Mouse (Mus musculus) cortical plate, adult 2 months (tissue): ENCODE results near the gene Plekha7. TPM values are rescaled to one million over a fixed set of nuclear protein-coding genes. Genes with fewer than 3 reads are reported as not detected.

Experiments
- H3K27ac ChIP-seq: fragments of 200-500 bp; 2 replicates; pipeline ENCODE4 v1.5.1; 2012; ENCODE audit warnings: low read length, control low read depth, inconsistent platforms; ENCODE audit not compliant: insufficient read depth
- H3K4me1 ChIP-seq: fragments of 200-500 bp; 2 replicates; pipeline ENCODE4 v1.6.1; 2011; ENCODE audit warnings: low read length; ENCODE audit not compliant: control insufficient read depth, insufficient read depth
- H3K4me3 ChIP-seq: fragments of 200-500 bp; 2 replicates; pipeline ENCODE4 v1.5.1; 2011; ENCODE audit warnings: mild to moderate bottlenecking, low read length, control low read depth; ENCODE audit not compliant: insufficient read depth
- CTCF ChIP-seq: fragments of 200-500 bp; IDR thresholded peaks from 2 replicates; pipeline ENCODE4 v1.5.1; 2011; ENCODE audit warnings: mild to moderate bottlenecking, control low read depth, low read length; ENCODE audit not compliant: insufficient read depth; ENCODE audit errors: extremely low read depth
- POLR2A ChIP-seq: fragments of 200-500 bp; IDR thresholded peaks from 2 replicates; pipeline ENCODE4 v1.6.1; 2011; ENCODE audit warnings: mild to moderate bottlenecking, low read length, control low read depth; ENCODE audit not compliant: insufficient read depth; ENCODE audit errors: extremely low read depth
- polyA plus RNA-seq: library from polyadenylated mRNA; depleted of rRNA; stranded (reverse); fragments of >200 nt; gene quantifications from 2 replicates; pipeline ENCODE4 v1.2.3, GENCODE M21; 2012

Gene Plekha7
- polyA plus RNA-seq, 1 experiment = 25.5 TPM

DNA sequence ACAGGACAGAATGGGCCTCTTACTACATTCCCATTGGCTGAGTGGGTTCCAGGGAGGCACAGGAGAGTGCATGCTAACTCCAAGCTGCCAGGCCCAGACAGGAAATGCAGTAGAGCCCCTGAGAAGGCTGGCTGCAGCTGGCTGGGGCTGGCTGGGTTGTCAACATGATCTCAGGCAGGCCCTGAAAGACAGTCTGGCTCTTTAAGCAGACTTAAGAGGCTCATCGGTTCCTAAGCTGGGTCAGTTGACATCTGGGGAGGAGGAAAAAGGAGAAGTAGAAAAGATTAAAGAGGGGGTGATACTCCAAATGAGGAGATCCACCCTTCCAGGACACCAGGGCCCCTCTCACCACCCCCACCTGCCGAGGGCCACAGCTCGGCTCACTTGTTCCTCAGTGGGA is 13.2 kb downstream of the Plekha7 start:
- H3K4me3 ChIP-seq = no peak overlapping the region
- TF ChIP-seq POLR2A (no peak), CTCF (no peak)
- H3K27ac ChIP-seq = no peak overlapping the region

DNA sequence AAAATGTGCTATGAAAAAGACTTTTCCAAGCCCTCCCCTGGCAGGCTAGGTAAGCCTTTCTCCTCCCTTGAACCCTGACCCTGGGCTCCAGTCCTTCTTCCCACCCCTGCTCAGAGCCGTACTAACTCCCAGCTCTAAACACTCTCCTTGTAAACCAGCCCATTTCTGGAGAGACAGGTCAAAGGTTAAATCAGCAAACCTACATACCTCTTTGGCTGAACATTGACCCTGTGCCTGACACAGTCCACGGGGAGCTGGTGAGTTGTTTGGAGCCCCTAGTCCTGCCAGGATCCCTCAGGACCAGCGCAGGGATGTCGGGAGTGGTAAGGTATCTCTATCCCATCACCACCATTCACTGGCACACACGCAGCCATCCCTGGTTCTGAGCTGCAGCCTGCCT is 15.8 kb downstream of the Plekha7 start:
- Histone ChIP-seq H3K27ac (no peak overlapping the region), H3K4me1 (no peaks in the 10 kb centered on the region), H3K4me3 (no peak overlapping the region)
- TF ChIP-seq POLR2A (no peak), CTCF (no peak)

More for the DNA sequence above, 13.2 kb downstream of the Plekha7 start:
- H3K4me1 ChIP-seq = no peaks in the 10 kb centered on the region

DNA sequence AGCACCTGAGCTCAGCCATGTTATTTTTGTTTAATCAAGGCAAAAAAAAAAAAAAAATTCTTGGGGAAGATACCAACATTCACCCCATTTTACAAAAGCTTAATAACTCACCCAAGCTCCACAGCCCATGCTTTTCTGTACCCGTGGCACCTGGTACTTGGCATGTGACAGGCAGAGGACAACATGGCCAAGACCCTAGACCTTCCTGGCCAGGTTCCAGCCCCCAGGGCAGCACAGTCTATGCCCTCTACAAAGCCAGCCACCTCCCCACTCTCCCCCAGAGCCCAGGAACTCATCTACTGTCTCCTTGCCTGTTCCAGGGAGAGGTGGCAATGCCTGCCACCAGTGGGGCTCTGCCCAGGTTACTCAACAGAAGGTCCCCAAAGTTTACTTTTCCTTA is 17.6 kb downstream of the Plekha7 start:
- H3K27ac ChIP-seq = no peak overlapping the region
- H3K4me3 ChIP-seq = no peak overlapping the region
- TF ChIP-seq CTCF (no peak), POLR2A (no peak)
- H3K4me1 ChIP-seq = no peaks in the 10 kb centered on the region

DNA sequence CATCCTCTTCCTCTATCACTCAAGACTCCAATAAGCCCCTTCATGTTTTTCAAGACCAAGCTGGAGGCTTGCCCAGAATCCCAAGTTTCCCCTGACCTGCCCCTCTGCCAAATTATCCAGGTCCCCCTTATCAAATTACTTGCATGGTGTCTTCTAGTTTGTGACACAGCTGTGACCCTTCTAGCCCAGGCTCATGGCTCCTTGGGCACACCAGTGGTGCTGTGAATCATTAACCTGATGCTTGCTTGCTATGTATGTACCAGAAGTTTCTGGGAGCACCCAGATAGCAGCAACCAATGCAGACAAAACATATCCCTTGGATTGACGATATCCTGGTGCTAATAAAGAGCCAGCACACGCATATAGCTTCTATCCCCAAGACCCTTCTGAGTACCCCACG is 19.2 kb downstream of the Plekha7 start:
- Histone ChIP-seq H3K4me3 (no peak overlapping the region), H3K27ac (no peak overlapping the region), H3K4me1 (no peaks in the 10 kb centered on the region)
- no peak for TF ChIP-seq CTCF
- no peak for TF ChIP-seq POLR2A

DNA sequence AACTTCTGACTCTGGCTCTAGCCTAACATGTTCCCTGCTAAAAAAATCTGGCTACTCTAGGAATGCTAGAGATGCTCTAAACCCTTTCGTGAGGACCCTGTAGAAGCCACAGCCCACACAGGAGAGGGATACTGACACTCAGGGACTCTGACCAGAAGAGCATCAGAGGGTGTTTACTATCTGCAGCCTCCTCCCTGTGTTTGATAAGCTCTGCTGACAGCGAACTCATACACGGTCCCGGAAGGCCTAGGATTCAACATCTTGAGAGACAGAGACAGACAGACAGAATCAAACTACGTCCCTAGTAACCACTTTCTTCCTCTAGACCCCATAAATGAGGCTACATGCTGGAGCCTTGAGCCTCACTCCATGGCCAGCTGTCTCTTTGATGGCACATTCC is 20.2 kb downstream of the Plekha7 start:
- no peak for TF ChIP-seq CTCF
- TF ChIP-seq POLR2A = no peak
- no peak overlapping the region for H3K4me3 ChIP-seq
- H3K4me1 ChIP-seq = no peaks in the 10 kb centered on the region
- no peak overlapping the region for H3K27ac ChIP-seq

DNA sequence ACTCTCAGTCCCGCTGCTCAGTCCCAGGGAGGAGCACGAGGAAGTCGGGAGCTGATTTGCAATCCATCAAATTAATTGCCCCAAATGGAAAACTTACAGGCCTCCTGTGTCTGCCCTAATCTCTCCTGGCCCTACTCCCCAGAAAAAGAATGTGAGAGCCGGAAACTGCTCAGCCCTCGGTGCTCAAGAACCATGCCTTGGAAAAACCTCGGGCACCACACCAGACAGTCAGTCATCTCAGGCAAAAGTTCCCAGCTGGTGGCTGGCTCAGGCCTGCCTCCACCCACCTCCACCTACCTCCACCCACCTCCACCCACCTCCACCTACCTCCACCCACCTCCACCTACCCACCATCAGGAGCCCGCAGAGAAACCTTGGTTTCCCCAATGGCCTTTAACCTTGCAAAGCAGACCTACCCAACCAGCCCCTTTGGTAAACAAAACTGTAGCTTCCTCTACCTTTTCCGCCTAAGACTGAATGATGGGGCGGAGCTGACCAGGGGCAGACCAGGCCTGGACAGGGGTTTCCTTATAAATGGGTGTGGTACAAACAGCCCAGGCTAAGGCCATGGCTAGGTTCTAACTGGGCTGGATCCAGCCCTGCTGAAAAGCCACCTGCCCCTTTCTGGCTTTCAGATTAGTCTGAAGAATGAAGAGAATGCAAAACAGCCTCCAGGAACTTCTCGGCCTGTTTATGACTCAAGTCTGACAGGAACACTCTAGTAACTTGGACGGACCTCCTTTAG is 21.4 kb downstream of the Plekha7 start:
- Histone ChIP-seq H3K4me3 (no peak overlapping the region), H3K27ac (no peak overlapping the region), H3K4me1 (no peaks in the 10 kb centered on the region)
- TF ChIP-seq POLR2A = no peak
- no peak for TF ChIP-seq CTCF

DNA sequence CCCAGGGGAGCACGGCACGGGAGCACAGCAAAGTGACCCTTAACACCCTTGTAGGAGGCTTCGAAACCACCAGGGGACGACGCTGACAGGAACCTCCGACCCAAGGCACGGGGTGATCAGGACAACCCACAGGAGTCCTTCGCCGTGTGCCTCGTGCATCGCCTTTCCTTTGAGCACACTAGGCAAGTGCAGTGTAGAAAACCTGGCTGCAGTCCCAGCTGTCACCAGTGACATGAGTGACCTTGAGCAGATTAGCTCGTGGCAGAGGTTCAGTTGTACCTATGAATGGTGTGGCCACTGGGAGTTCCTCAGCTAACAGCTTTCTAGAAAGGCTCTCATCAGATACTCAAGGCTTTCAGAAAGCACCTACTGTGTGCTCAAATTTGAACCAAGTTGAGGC is 22.0 kb downstream of the Plekha7 start:
- no peak overlapping the region for H3K27ac ChIP-seq
- H3K4me1 ChIP-seq = no peaks in the 10 kb centered on the region
- TF ChIP-seq POLR2A (no peak), CTCF (no peak)
- no peak overlapping the region for H3K4me3 ChIP-seq

DNA sequence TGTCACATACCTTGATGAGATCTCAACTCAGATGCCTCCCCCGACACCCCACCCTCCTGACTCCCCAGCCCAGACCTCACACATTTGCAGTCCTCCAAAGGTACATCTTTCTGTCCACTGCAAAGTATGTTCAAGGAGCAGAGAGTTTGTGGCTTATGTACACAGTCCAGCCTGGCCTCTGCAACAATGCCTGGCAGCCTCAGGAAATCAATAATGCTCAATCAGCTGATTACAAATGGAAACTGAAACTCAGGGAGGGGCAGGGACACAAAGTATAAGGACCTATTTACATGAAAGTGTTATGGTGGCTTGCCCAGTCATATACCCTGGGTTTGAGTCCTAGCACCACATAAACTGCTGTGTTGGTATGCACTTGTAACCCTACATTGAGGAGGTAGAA is 23.0 kb downstream of the Plekha7 start:
- no peak overlapping the region for H3K4me3 ChIP-seq
- no peaks in the 10 kb centered on the region for H3K4me1 ChIP-seq
- H3K27ac ChIP-seq = no peak overlapping the region
- no peak for TF ChIP-seq POLR2A
- TF ChIP-seq CTCF = no peak

DNA sequence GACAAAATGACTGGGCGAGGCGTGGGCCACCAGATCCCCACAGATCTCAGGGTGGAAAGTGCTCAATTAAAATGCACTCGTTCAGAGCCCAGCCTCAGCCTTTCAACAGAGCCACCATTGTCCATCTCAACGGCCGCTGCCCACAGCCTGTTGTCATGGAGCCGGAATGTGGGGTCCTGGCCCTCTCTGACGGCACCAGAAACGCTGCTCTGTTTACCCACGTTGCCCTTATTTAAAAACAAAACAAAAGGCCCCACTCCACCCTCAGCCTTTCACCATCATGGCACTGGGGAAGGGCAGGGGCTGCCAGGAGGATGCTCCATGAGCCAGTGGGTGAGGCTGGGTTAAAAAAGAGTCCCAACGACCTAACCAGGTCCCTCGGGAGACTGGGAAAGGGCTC is 25.4 kb downstream of the Plekha7 start:
- no peak for TF ChIP-seq POLR2A
- TF ChIP-seq CTCF = no peak
- Histone ChIP-seq H3K4me3 (no peak overlapping the region), H3K27ac (no peak overlapping the region), H3K4me1 (no peaks in the 10 kb centered on the region)

DNA sequence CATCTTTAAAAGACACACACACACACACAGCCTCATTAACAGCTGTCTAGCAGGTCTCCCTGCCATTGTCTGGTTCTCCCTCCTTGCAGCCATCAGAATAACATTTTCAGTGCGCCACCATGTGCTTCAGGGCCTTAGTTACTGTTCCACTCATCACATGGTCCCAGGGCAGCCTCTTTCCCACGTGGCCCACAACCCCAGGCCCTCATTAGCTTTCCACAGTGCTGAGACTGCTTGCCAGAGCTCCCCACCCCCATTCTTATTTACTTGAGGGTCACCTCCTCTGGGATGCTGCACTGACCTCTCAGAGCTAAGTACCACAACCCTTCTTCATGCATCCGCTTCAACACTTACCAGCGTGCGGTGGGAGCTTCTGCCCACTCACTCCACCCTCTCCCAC is 28.1 kb downstream of the Plekha7 start:
- no peak for TF ChIP-seq CTCF
- TF ChIP-seq POLR2A = no peak
- Histone ChIP-seq H3K27ac (no peak overlapping the region), H3K4me3 (no peak overlapping the region), H3K4me1 (no peaks in the 10 kb centered on the region)

DNA sequence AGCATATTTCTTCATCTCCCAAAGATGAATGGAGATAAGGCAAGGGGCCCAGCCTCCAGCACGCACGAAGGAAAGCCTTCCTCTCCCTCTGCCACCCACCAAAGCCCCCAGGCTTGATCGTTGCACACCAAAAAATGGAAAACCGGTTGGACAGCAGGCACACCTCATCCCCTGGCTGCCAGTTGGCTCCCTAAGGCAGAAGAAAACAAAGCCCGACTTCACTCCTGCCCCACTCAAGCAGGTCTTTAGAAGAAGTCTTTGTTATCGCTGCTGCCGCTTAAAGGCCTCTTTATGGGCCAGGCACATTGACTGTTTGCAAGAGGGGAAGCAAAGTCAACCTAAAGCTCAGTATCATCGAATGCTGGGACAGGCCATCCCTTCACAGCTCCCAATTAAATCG is 29.9 kb downstream of the Plekha7 start:
- Histone ChIP-seq H3K4me1 (no peaks in the 10 kb centered on the region), H3K4me3 (no peak overlapping the region), H3K27ac (no peak overlapping the region)
- TF ChIP-seq CTCF = no peak
- no peak for TF ChIP-seq POLR2A
